Mouse (Mus musculus): ENCODE results near the gene Pheta2. TPM values are rescaled to one million over a fixed set of nuclear protein-coding genes. Genes with fewer than 3 reads are reported as not detected.
A peak's percentile ranks its signal among the peaks of the same experiment; 100 is the strongest.

Gene Pheta2
- total RNA-seq, 1 experiment = 0.85 TPM

DNA sequence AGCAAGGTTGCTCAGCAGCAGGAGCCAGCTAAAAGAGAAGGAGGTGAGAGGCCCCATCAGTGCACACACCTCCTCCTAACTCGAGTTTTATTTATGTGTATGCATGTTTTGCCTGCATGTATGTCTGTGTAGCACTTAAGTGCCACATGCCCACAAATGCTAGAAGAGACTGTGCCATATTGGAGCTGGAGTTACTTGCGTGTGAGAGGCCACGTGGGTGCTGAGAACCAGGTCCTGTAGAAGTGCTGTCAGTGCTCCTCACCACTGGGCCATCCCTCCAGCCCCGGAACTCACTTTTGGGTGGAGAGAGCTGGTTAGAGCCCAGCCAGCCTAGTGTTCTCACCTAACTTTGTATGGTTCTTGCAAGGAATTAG is 8.5 kb downstream of the Pheta2 start:
- H3K9ac ChIP-seq (ENCODE audit: insufficient read depth, low read depth, low read length, poor library complexity, severe bottlenecking) = peak overlapping the region; percentile 58; the same call in 1 of the 2 replicates

DNA sequence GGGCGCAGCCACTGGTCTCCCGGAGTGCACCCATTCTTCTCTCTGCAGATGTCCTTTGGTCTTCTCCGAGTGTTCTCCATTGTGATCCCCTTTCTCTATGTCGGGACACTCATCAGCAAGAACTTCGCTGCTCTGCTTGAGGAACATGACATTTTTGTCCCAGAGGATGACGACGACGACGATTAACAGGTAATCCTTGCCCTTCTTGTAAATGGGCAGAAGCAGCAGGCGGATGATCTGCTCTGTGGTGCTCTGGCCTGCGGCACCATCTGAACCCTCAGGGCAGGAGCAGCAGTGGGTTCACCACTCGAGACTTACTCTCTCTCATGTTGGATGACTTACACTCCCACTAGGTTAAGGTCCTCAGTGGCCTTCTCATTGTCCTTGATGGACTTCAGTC is 9.1 kb downstream of the Pheta2 start:
- Histone ChIP-seq H3K4me3 (ENCODE audit: insufficient read depth in 1 of 2, low read depth in 1 of 2, low read length in 2 of 2, poor library complexity in 1 of 2, severe bottlenecking in 1 of 2) (no peak overlapping the region), H3K27ac (ENCODE audit: insufficient read depth, low read depth, low read length, poor library complexity, severe bottlenecking) (no peak overlapping the region), H3K36me3 (ENCODE audit: control insufficient read depth, insufficient read depth, low read length, poor library complexity, severe bottlenecking) (peaks cover 23% of the 10 kb centered on the region), H3K4me1 (ENCODE audit: control insufficient read depth in 2 of 2, insufficient read depth in 2 of 2, low read length in 2 of 2, poor library complexity in 1 of 2) (peaks cover 4 to 9% of the 10 kb centered on the region in 2 experiments), H3K9ac (ENCODE audit: insufficient read depth, low read depth, low read length, poor library complexity, severe bottlenecking) (no peak overlapping the region), H3K9me3 (ENCODE audit: control insufficient read depth, insufficient read depth, low read depth, low read length) (no peaks in the 10 kb centered on the region)
- in situ Hi-C loops (cut with MboI; ENCODE audit: low sequenced_read_pairs in 2 of 2, unreplicated experiment in 2 of 2) = no loop called here
- no peak for DNase-seq (ENCODE audit: low read depth, low spot score)
- TF ChIP-seq HCFC1 (IDR thresholded peaks at IDR 0.05; ENCODE audit: borderline replicate concordance, insufficient read depth, low read length) = no peak

More for the DNA sequence above, 8.5 kb downstream of the Pheta2 start:
- in situ Hi-C loops (cut with MboI; ENCODE audit: low sequenced_read_pairs in 2 of 2, unreplicated experiment in 2 of 2) = no loop called here
- H3K9me3 ChIP-seq (ENCODE audit: control insufficient read depth, insufficient read depth, low read depth, low read length) = no peaks in the 10 kb centered on the region
- peaks cover 4 to 9% of the 10 kb centered on the region in 2 experiments for H3K4me1 ChIP-seq (ENCODE audit: control insufficient read depth in 2 of 2, insufficient read depth in 2 of 2, low read length in 2 of 2, poor library complexity in 1 of 2)
- peaks cover 23% of the 10 kb centered on the region for H3K36me3 ChIP-seq (ENCODE audit: control insufficient read depth, insufficient read depth, low read length, poor library complexity, severe bottlenecking)
- TF ChIP-seq CHD2 (IDR thresholded peaks at IDR 0.05; ENCODE audit: low read depth, low read length) (no peak), ZC3H11A (IDR thresholded peaks at IDR 0.05; ENCODE audit: borderline replicate concordance, low read depth, low read length) (no peak), ZNF384 (IDR thresholded peaks at IDR 0.05; ENCODE audit: low read depth, low read length) (no peak), HCFC1 (IDR thresholded peaks at IDR 0.05; ENCODE audit: borderline replicate concordance, insufficient read depth, low read length) (no peak), MAFK (IDR thresholded peaks at IDR 0.05; ENCODE audit: insufficient read depth, low read depth, low read length) (no peak)
- no peak for DNase-seq (ENCODE audit: low read depth, low spot score)
- H3K27ac ChIP-seq (ENCODE audit: insufficient read depth, low read depth, low read length, poor library complexity, severe bottlenecking) = no peak overlapping the region
- H3K4me3 ChIP-seq (ENCODE audit: insufficient read depth in 1 of 2, low read depth in 1 of 2, low read length in 2 of 2, poor library complexity in 1 of 2, severe bottlenecking in 1 of 2) = peak overlapping the region; percentile 49 to 87; a peak in 3 of 4 replicates

DNA sequence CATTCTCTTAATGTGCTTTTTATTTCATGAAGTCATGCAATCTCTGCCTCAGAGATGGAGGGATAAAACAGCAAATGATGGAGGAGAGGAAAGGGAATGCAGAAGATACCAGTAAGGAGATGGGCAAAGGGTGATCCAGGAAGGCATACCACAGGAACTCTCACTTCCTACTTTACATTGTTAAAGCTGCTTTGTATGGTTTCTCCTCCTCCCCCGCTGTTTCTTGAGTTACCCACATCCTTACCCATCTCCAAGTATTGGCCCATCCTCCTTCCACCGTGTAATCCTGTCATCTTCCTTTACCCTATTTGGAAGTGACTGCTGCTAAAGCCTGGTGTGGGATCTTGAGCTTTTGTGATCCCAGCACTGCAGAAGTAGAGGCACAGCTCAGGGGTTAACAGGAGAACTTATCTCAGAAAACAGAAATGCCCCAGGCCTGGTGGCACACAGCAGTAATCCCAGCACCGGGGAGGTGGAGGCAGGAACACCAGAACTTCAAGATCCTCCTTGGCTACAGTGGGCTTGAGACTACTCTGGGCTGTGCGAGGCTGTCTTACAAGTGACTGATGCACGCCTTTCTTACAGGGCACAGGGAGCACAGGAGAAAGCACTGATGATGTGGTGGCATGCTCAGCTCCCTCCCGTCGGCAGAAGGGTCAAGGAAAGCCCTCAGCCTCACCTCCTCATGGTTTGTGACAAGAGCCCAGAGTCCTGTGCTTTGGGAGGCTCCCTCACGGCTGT is 9.7 kb downstream of the Pheta2 start:
- no peak for DNase-seq (ENCODE audit: low read depth, low spot score)
- in situ Hi-C loops (cut with MboI; ENCODE audit: low sequenced_read_pairs in 2 of 2, unreplicated experiment in 2 of 2) = no loop called here
- H3K36me3 ChIP-seq (ENCODE audit: control insufficient read depth, insufficient read depth, low read length, poor library complexity, severe bottlenecking) = peaks cover 23% of the 10 kb centered on the region
- no peak overlapping the region for H3K4me3 ChIP-seq (ENCODE audit: insufficient read depth in 1 of 2, low read depth in 1 of 2, low read length in 2 of 2, poor library complexity in 1 of 2, severe bottlenecking in 1 of 2)
- H3K4me1 ChIP-seq (ENCODE audit: control insufficient read depth in 2 of 2, insufficient read depth in 2 of 2, low read length in 2 of 2, poor library complexity in 1 of 2) = peaks cover 4 to 9% of the 10 kb centered on the region in 2 experiments
- H3K27ac ChIP-seq (ENCODE audit: insufficient read depth, low read depth, low read length, poor library complexity, severe bottlenecking) = no peak overlapping the region
- no peaks in the 10 kb centered on the region for H3K9me3 ChIP-seq (ENCODE audit: control insufficient read depth, insufficient read depth, low read depth, low read length)
- H3K9ac ChIP-seq (ENCODE audit: insufficient read depth, low read depth, low read length, poor library complexity, severe bottlenecking) = no peak overlapping the region
- TF ChIP-seq ZNF384 (IDR thresholded peaks at IDR 0.05; ENCODE audit: low read depth, low read length) (no peak), ZC3H11A (IDR thresholded peaks at IDR 0.05; ENCODE audit: borderline replicate concordance, low read depth, low read length) (no peak), MAFK (IDR thresholded peaks at IDR 0.05; ENCODE audit: insufficient read depth, low read depth, low read length) (no peak), CHD2 (IDR thresholded peaks at IDR 0.05; ENCODE audit: low read depth, low read length) (no peak), HCFC1 (IDR thresholded peaks at IDR 0.05; ENCODE audit: borderline replicate concordance, insufficient read depth, low read length) (no peak)

DNA sequence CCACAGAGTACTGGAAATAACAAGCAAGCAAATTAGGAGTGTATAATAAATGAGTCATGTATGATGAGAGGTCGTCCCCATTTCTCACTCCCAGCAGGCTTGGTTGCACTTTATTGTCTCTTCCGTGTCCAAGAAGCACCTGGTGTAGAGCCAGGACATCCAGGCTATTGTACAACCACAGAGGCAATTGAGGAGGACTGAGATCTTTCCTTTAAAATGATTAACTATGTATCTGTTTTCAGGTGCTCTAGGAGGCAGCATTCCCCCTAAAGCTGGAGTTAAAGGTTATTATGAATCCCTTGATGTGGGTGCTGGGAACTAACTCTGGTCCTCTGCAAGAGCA is 10.2 kb downstream of the Pheta2 start:
- in situ Hi-C loops (cut with MboI; ENCODE audit: low sequenced_read_pairs in 2 of 2, unreplicated experiment in 2 of 2) = no loop called here

More for the DNA sequence above, 10.2 kb downstream of the Pheta2 start:
- Histone ChIP-seq H3K9me3 (ENCODE audit: control insufficient read depth, insufficient read depth, low read depth, low read length) (no peaks in the 10 kb centered on the region), H3K36me3 (ENCODE audit: control insufficient read depth, insufficient read depth, low read length, poor library complexity, severe bottlenecking) (peaks cover 23% of the 10 kb centered on the region), H3K4me3 (ENCODE audit: insufficient read depth in 1 of 2, low read depth in 1 of 2, low read length in 2 of 2, poor library complexity in 1 of 2, severe bottlenecking in 1 of 2) (no peak overlapping the region), H3K27ac (ENCODE audit: insufficient read depth, low read depth, low read length, poor library complexity, severe bottlenecking) (no peak overlapping the region), H3K4me1 (ENCODE audit: control insufficient read depth in 2 of 2, insufficient read depth in 2 of 2, low read length in 2 of 2, poor library complexity in 1 of 2) (peaks cover 4 to 9% of the 10 kb centered on the region in 2 experiments), H3K9ac (ENCODE audit: insufficient read depth, low read depth, low read length, poor library complexity, severe bottlenecking) (no peak overlapping the region)
- no peak for DNase-seq (ENCODE audit: low read depth, low spot score)
- TF ChIP-seq CHD2 (IDR thresholded peaks at IDR 0.05; ENCODE audit: low read depth, low read length) (no peak), MAFK (IDR thresholded peaks at IDR 0.05; ENCODE audit: insufficient read depth, low read depth, low read length) (no peak), HCFC1 (IDR thresholded peaks at IDR 0.05; ENCODE audit: borderline replicate concordance, insufficient read depth, low read length) (no peak), ZC3H11A (IDR thresholded peaks at IDR 0.05; ENCODE audit: borderline replicate concordance, low read depth, low read length) (no peak), ZNF384 (IDR thresholded peaks at IDR 0.05; ENCODE audit: low read depth, low read length) (no peak)

All from ES-E14 (cell line).